Mouse (Mus musculus): Measurements from ENCODE around the gene Inpp5k. TPM values are rescaled to one million over a fixed set of nuclear protein-coding genes. Genes with fewer than 3 reads are reported as not detected.
A peak's percentile ranks its signal among the peaks of the same experiment; 100 is the strongest.

The Inpp5k gene
- polyA plus RNA-seq, 1 experiment from 2014 or later = 20.6 TPM

DNA sequence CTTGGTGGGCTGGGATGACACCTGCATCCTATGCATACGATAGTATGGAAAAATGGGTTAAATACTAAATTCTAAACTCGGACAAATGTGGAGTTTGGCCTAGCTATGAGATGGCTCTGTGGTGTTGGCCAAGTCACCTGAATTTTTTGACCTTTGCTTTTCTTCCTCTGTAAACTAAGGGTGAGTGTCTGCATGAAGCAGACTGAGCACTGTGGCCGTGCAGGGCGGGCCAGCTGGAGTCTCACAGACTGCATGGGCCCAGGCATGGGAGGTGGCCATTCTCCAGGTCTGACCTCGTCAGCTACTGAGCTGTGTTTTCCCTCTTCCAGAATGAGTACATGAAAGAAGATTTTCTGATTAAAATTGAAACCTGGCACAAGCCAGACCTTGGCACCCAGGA lies 22.0 kb upstream of the Inpp5k start:
- H3K4me1 ChIP-seq (ENCODE audit: control insufficient read depth, insufficient read depth, low read length) = no peaks in the 10 kb centered on the region
- H3K4me2 ChIP-seq (ENCODE audit: low read depth, low read length) = no peak overlapping the region
- no peaks in the 10 kb centered on the region for H3K9me3 ChIP-seq (replicated peaks; ENCODE audit: control insufficient read depth, low read length)
- 85% methylated on average over 5 of the region's 5 CpGs for WGBS
- no peak overlapping the region for H3K4me3 ChIP-seq (replicated peaks; ENCODE audit: low read length)
- no peak for ATAC-seq (ENCODE audit: insufficient read depth, low FRiP score)
- no peaks in the 10 kb centered on the region for H3K27me3 ChIP-seq (ENCODE audit: control insufficient read depth, insufficient read depth, low read length)
- H3K9ac ChIP-seq (ENCODE audit: low read length) = no peak overlapping the region
- peaks cover 16% of the 10 kb centered on the region; the same call in 1 of the 2 replicates for H3K36me3 ChIP-seq (ENCODE audit: control insufficient read depth, insufficient read depth, low read length)
- H3K27ac ChIP-seq (ENCODE audit: low read length) = no peak overlapping the region

DNA sequence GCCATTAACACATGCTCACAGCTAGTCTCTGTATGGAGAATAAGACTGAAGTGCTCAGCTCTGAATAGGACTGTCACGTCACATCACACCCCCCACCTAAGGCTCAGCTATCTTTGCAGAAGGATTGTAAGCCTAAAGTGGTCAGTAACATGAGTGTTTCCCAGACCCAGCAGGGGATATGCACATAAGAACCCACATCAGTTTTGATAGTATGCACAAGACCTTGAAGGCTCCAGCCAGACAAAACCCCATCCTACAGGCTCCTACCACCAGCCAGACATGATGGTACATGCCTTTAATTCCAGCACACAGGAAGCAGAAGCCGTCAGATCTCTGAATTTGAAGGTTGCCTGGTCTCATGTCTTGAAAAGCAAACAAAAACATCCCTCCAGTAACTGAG lies 20.8 kb upstream of the Inpp5k start:
- H3K9ac ChIP-seq (ENCODE audit: low read length) = no peak overlapping the region
- no peaks in the 10 kb centered on the region for H3K4me1 ChIP-seq (ENCODE audit: control insufficient read depth, insufficient read depth, low read length)
- peaks cover 6% of the 10 kb centered on the region; the same call in 1 of the 2 replicates for H3K36me3 ChIP-seq (ENCODE audit: control insufficient read depth, insufficient read depth, low read length)
- no peak for ATAC-seq (ENCODE audit: insufficient read depth, low FRiP score)
- WGBS = 85% methylated on average over 2 of the region's 2 CpGs
- H3K4me3 ChIP-seq (replicated peaks; ENCODE audit: low read length) = no peak overlapping the region
- no peak overlapping the region for H3K4me2 ChIP-seq (ENCODE audit: low read depth, low read length)
- no peak overlapping the region for H3K27ac ChIP-seq (ENCODE audit: low read length)
- H3K9me3 ChIP-seq (replicated peaks; ENCODE audit: control insufficient read depth, low read length) = no peaks in the 10 kb centered on the region
- H3K27me3 ChIP-seq (ENCODE audit: control insufficient read depth, insufficient read depth, low read length) = no peaks in the 10 kb centered on the region

DNA sequence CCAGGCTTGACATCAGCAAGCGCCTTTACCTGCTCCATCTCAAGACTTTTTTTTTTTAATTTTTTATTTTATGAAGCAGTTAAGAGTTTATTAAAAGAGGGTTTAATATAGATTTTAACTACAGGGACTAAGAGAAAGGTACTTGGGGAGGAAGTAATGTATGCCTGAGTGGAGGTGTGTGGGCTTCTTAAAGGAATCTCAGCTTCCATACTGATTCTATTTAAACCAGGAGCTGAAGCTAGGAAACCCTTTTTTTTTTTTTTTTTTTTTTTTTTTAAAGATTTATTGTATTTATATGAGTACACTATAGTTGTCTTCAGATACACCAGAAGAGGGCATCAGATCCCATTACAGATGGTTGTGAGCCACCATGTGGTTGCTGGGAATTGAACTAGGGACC lies 16.0 kb upstream of the Inpp5k start:
- 97% methylated on average over 1 of the region's 1 CpGs for WGBS

DNA sequence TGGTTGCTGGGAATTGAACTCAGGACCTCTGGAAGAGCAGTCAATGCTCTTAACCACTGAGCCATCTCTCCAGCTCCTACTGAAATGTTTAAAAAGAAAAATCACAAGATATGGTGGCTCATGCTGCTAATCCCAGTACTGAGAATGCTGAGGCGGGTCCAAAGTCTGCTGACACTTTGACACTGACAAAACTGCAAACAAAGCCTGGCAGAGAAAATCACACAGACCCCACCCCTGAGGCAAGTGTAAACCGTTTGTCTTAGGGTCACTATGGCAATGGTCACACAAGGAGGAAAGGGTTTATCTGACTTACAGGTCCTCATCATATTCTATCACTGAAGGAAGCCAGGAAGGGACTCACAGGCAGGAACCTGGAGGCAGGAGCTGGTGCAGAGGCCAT lies 15.2 kb upstream of the Inpp5k start:
- no peak for ATAC-seq (ENCODE audit: insufficient read depth, low FRiP score)
- peaks cover 20% of the 10 kb centered on the region for H3K36me3 ChIP-seq (ENCODE audit: control insufficient read depth, insufficient read depth, low read length)
- WGBS = 71% methylated on average over 2 of the region's 2 CpGs

More for the DNA sequence above, 16.0 kb upstream of the Inpp5k start:
- Histone ChIP-seq H3K27ac (ENCODE audit: low read length) (no peak overlapping the region), H3K4me2 (ENCODE audit: low read depth, low read length) (no peak overlapping the region), H3K4me3 (replicated peaks; ENCODE audit: low read length) (no peak overlapping the region), H3K27me3 (ENCODE audit: control insufficient read depth, insufficient read depth, low read length) (no peaks in the 10 kb centered on the region), H3K36me3 (ENCODE audit: control insufficient read depth, insufficient read depth, low read length) (peaks cover 14% of the 10 kb centered on the region), H3K4me1 (ENCODE audit: control insufficient read depth, insufficient read depth, low read length) (no peaks in the 10 kb centered on the region), H3K9me3 (replicated peaks; ENCODE audit: control insufficient read depth, low read length) (no peaks in the 10 kb centered on the region), H3K9ac (ENCODE audit: low read length) (no peak overlapping the region)
- ATAC-seq (ENCODE audit: insufficient read depth, low FRiP score) = no peak

DNA sequence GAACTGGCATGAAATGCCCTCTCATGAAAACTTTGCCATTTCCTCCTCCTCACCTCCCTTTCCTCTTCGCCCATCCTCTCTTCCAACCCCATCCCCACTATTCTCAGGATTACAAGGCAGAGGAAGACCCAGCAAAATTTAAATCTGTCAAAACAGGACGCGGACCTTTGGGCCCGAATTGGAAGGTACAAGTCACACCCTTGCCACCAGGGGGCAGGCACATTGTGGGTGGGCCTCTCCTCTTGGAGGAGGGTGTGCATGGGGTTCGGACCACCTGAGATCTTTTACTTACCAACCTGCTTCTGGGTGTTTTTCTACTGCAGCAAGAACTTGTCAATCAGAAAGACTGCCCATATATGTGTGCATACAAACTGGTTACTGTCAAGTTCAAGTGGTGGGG lies 11.7 kb upstream of the Inpp5k start:
- H3K9me3 ChIP-seq (replicated peaks; ENCODE audit: control insufficient read depth, low read length) = no peaks in the 10 kb centered on the region
- H3K27ac ChIP-seq (ENCODE audit: low read length) = no peak overlapping the region
- no peaks in the 10 kb centered on the region for H3K27me3 ChIP-seq (ENCODE audit: control insufficient read depth, insufficient read depth, low read length)
- H3K4me2 ChIP-seq (ENCODE audit: low read depth, low read length) = no peak overlapping the region
- ATAC-seq (ENCODE audit: insufficient read depth, low FRiP score) = no peak
- peaks cover 5% of the 10 kb centered on the region; the same call in 1 of the 2 replicates for H3K4me1 ChIP-seq (ENCODE audit: control insufficient read depth, insufficient read depth, low read length)
- WGBS = 77% methylated on average over 5 of the region's 5 CpGs
- peaks cover 26% of the 10 kb centered on the region for H3K36me3 ChIP-seq (ENCODE audit: control insufficient read depth, insufficient read depth, low read length)
- no peak overlapping the region for H3K4me3 ChIP-seq (replicated peaks; ENCODE audit: low read length)
- H3K9ac ChIP-seq (ENCODE audit: low read length) = no peak overlapping the region

More for the DNA sequence above, 15.2 kb upstream of the Inpp5k start:
- Histone ChIP-seq H3K4me3 (replicated peaks; ENCODE audit: low read length) (no peak overlapping the region), H3K9me3 (replicated peaks; ENCODE audit: control insufficient read depth, low read length) (no peaks in the 10 kb centered on the region), H3K4me1 (ENCODE audit: control insufficient read depth, insufficient read depth, low read length) (peaks cover 2% of the 10 kb centered on the region; the same call in 1 of the 2 replicates), H3K27ac (ENCODE audit: low read length) (no peak overlapping the region), H3K27me3 (ENCODE audit: control insufficient read depth, insufficient read depth, low read length) (no peaks in the 10 kb centered on the region), H3K9ac (ENCODE audit: low read length) (no peak overlapping the region), H3K4me2 (ENCODE audit: low read depth, low read length) (no peak overlapping the region)

DNA sequence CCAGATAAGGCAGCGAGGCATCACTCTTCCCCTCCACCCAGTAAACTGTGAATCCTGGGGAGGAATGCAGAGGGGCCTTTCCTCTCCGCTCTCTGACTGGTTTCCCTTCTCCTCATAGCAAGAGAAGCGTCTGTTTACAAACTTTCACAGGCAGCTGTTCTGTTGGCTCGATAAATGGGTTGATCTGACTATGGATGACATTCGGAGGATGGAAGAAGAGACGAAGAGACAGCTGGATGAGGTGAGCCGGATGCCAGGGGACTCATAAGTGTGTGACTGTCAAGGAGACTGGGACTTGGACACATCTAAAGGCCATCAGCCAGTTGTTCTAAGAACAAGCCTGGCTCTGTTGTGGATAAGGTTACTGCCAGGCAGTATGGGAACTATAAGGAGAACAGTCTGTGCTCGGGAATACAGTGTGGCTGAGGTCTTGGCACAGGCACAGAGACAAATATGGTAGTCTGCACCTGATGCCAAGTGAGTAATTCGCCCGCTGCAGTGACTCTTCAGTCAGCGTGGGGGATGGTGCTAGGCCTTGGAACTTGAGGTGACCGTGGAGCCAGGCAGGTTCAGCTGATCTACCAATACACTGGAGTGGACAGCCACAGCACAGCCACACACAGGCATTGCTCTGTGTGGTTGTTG lies 10.5 kb upstream of the Inpp5k start:
- H3K4me1 ChIP-seq (ENCODE audit: control insufficient read depth, insufficient read depth, low read length) = peaks cover 5% of the 10 kb centered on the region; the same call in 1 of the 2 replicates
- no peaks in the 10 kb centered on the region for H3K9me3 ChIP-seq (replicated peaks; ENCODE audit: control insufficient read depth, low read length)
- 73% methylated on average over 12 of the region's 12 CpGs for whole genome bisulfite sequencing
- no peak overlapping the region for H3K4me2 ChIP-seq (ENCODE audit: low read depth, low read length)
- H3K36me3 ChIP-seq (ENCODE audit: control insufficient read depth, insufficient read depth, low read length) = peaks cover 27% of the 10 kb centered on the region
- 0 out of 2 replicates have a peak overlapping the region, but pooled peaks have one; percentile 14 for H3K9ac ChIP-seq (ENCODE audit: low read length)
- peak overlapping the region; percentile 3 for H3K27ac ChIP-seq (ENCODE audit: low read length)
- ATAC-seq (ENCODE audit: insufficient read depth, low FRiP score) = peak; percentile 64
- H3K27me3 ChIP-seq (ENCODE audit: control insufficient read depth, insufficient read depth, low read length) = no peaks in the 10 kb centered on the region
- no peak overlapping the region for H3K4me3 ChIP-seq (replicated peaks; ENCODE audit: low read length)

DNA sequence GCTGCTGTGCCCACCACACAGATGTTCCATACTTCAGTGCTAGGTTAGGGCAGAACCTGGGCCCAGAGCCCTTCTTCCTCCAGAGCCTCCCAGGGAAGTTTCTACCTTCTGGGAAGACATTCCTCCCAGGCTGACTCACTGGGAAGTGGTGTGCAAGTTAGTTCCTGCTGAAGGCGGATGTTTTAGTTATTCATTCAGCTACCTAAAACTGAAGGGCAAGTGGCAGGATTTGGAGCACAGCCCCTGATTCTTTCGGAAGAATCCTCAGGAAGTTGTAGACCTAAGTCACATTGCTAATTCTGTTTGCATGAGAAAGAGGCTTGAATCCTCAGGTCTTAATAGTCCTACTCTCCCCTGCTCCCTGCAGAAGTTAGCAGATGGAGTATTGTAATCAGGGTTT lies 9.4 kb upstream of the Inpp5k start:
- H3K36me3 ChIP-seq (ENCODE audit: control insufficient read depth, insufficient read depth, low read length) = peaks cover 32% of the 10 kb centered on the region

DNA sequence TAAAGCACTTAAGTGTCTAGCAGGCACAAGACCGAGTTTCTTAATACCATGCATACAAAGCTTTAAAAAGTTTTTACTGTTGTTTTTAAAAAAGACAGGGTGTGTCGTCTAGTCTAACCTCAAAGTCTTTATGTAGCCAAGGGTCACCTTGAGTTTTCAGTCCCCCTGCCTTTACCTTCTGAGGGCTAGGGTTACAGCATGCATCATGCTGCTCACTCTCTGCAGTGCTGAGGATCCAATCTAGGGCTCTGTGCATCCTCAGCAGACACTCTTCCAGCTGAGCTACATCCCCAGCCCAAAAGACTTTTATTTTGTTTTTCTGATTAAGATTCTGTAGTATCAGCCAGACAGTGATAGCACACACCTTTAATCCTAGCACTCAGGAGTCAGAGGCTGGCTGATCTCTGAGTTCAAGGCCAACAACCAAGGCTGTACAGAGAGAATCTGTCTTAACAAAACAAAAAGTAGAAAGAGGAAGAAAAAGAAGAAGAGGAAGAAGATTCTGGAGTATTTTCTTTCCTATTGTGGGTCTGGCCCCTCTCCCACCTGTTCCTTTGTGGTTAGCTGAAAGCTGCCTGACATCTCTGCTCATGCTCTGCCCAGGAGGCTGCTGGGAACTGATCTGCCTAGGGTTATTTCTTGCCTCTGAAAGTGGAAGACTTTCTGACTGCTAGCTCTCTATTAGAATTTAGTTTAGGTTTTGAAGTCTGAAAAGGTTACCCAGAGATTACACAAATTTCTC lies 8.0 kb upstream of the Inpp5k start:
- no peak for ATAC-seq (ENCODE audit: insufficient read depth, low FRiP score)
- WGBS = 76% methylated on average over 2 of the region's 2 CpGs
- H3K4me2 ChIP-seq (ENCODE audit: low read depth, low read length) = no peak overlapping the region
- peaks cover 5% of the 10 kb centered on the region; the same call in 1 of the 2 replicates for H3K4me1 ChIP-seq (ENCODE audit: control insufficient read depth, insufficient read depth, low read length)
- H3K27ac ChIP-seq (ENCODE audit: low read length) = no peak overlapping the region
- no peaks in the 10 kb centered on the region for H3K9me3 ChIP-seq (replicated peaks; ENCODE audit: control insufficient read depth, low read length)
- H3K36me3 ChIP-seq (ENCODE audit: control insufficient read depth, insufficient read depth, low read length) = peaks cover 33% of the 10 kb centered on the region
- H3K27me3 ChIP-seq (ENCODE audit: control insufficient read depth, insufficient read depth, low read length) = no peaks in the 10 kb centered on the region
- no peak overlapping the region for H3K9ac ChIP-seq (ENCODE audit: low read length)
- no peak overlapping the region for H3K4me3 ChIP-seq (replicated peaks; ENCODE audit: low read length)

More for the DNA sequence above, 9.4 kb upstream of the Inpp5k start:
- Histone ChIP-seq H3K27ac (ENCODE audit: low read length) (peak overlapping the region; percentile 3; the same call in 1 of the 2 replicates), H3K9me3 (replicated peaks; ENCODE audit: control insufficient read depth, low read length) (no peaks in the 10 kb centered on the region), H3K4me1 (ENCODE audit: control insufficient read depth, insufficient read depth, low read length) (peaks cover 5% of the 10 kb centered on the region; the same call in 1 of the 2 replicates), H3K4me3 (replicated peaks; ENCODE audit: low read length) (no peak overlapping the region), H3K9ac (ENCODE audit: low read length) (no peak overlapping the region), H3K4me2 (ENCODE audit: low read depth, low read length) (no peak overlapping the region), H3K27me3 (ENCODE audit: control insufficient read depth, insufficient read depth, low read length) (no peaks in the 10 kb centered on the region)
- WGBS = 65% methylated on average over 2 of the region's 2 CpGs
- no peak for ATAC-seq (ENCODE audit: insufficient read depth, low FRiP score)

DNA sequence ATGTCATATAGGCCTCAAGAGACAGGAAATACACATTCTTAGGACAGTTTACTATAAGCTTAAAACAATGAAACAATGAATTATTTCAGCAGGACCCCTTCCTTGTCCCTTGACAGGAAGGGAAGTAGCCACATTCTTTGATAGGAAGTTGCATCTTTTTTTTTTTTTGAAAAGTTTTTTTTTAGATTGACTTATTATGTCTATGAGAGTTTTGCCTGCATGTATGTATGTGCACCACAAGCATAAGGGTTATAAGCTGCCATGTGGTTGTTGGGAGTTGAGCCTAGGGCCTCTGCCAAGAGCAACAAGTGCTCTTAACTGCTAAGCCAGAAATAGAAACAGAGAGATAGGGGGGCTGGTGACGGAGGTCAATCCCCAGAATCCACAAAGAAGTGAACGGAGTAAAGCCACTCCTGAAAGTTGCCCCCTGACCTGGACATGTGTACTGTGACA lies 6.7 kb upstream of the Inpp5k start:
- no peak overlapping the region for H3K4me3 ChIP-seq (replicated peaks; ENCODE audit: low read length)
- no peak overlapping the region for H3K9ac ChIP-seq (ENCODE audit: low read length)
- peaks cover 39% of the 10 kb centered on the region for H3K36me3 ChIP-seq (ENCODE audit: control insufficient read depth, insufficient read depth, low read length)
- 67% methylated on average over 2 of the region's 2 CpGs for WGBS
- ATAC-seq (ENCODE audit: insufficient read depth, low FRiP score) = no peak
- peak overlapping the region; percentile 58 for H3K27ac ChIP-seq (ENCODE audit: low read length)
- no peaks in the 10 kb centered on the region for H3K27me3 ChIP-seq (ENCODE audit: control insufficient read depth, insufficient read depth, low read length)
- peaks cover 5% of the 10 kb centered on the region; the same call in 1 of the 2 replicates for H3K4me1 ChIP-seq (ENCODE audit: control insufficient read depth, insufficient read depth, low read length)
- H3K4me2 ChIP-seq (ENCODE audit: low read depth, low read length) = no peak overlapping the region
- no peaks in the 10 kb centered on the region for H3K9me3 ChIP-seq (replicated peaks; ENCODE audit: control insufficient read depth, low read length)
